Mouse (Mus musculus): ENCODE measurements around the gene Pde1c. TPM values are rescaled to one million over a fixed set of nuclear protein-coding genes. Genes with fewer than 3 reads are reported as not detected.

The Pde1c gene
- total RNA-seq, 2 experiments from 2014 or later: 3.1 to 6.3 TPM

DNA sequence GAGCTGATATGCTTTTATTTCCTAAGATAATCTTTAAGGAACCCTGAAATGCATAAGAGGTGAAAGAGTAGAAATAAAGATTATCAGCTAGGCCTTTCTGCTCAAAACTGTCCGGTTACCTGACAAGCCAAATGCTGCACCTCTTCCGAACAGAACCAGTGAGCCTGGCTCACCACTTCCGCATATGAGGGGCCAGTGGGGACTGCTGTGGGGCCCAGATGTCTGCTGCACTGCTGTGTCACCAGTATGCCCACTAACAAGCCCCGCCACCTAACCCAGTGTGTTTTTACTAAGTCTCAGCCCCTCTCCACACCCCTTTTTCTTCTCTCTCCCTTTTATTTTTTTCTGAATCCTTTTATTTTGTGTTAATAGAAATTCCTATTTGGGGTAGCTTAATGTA is 17.9 kb downstream of the Pde1c start:
- H3K27ac ChIP-seq: no peak overlapping the region
- intact Hi-C loops (cut with DNase I): no loop called here
- DNase-seq (ENCODE audit: extremely low spot score in 1 of 2, low spot score in 2 of 2): no peak
- no peak for TF ChIP-seq CTCF (IDR thresholded peaks at IDR 0.05)
- no peak overlapping the region for H3K4me3 ChIP-seq

DNA sequence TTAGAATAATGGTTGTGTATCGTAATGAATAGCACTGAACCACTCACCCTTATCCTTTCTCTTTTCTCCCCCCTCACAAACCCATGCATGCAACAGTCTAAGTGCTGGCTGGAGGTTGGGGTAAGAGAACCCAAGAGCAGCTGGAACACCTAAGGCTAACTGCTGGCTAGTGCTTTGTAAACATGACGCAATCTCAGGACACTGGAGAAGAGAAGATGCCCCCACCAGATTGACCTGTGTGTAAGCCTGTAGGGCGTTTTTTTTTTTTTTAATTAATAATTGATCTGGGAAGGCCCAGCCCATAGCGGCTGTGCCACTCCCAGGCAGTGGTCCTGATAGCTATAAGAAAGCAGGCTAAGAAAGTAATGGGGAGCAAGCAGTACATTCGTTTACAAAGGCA is 28.7 kb downstream of the Pde1c start:
- TF ChIP-seq CTCF (IDR thresholded peaks at IDR 0.05): no peak
- H3K27ac ChIP-seq: no peak overlapping the region
- DNase-seq (ENCODE audit: extremely low spot score in 1 of 2, low spot score in 2 of 2): no peak
- no peak overlapping the region for H3K4me3 ChIP-seq
- intact Hi-C loops (cut with DNase I): no loop called here

DNA sequence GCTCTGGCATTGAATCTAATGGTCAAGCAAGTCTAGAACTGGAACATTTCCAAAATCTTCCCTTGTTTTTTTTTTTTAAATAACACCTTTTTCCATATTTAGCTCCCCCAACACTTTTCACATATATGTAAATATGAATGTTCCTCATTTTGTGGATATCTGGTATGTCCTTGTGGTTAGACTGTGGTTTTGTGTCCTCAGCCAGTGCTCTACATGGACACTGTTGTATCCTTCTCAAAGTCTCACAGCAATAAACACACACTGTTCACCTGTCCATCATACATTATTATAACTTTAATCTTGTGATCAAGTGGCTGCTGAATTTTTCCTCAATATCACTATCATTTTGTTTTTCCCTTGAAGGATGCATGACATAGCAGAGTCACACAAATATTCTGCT is 34.2 kb downstream of the Pde1c start:
- no peak overlapping the region for H3K4me3 ChIP-seq
- TF ChIP-seq CTCF (IDR thresholded peaks at IDR 0.05): no peak
- intact Hi-C loops (cut with DNase I): no loop called here

DNA sequence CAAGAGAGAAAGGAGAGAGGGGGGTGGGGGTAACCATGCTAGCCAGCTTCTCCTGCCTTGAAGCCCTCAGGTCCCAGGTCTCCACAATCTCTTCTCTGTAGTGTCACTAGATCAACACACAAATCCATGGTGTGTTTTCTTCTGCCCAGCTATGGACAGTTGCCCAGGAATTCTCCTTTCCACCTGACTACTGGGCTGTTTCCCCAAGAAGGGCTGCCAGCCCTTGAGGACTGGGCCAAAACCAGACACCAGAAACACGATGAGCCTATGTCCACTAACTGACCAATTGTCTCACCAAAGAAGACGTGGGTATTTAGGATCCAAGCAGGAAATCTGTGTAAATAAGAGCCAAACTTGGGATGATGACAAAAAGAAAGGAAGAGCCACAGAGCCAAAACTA is 36.6 kb downstream of the Pde1c start:
- no peak for TF ChIP-seq CTCF (IDR thresholded peaks at IDR 0.05)
- H3K27ac ChIP-seq: no peak overlapping the region
- H3K4me3 ChIP-seq: no peak overlapping the region
- intact Hi-C loops (cut with DNase I): no loop called here
- DNase-seq (ENCODE audit: extremely low spot score in 1 of 2, low spot score in 2 of 2): no peak

More for the DNA sequence above, 34.2 kb downstream of the Pde1c start:
- DNase-seq (ENCODE audit: extremely low spot score in 1 of 2, low spot score in 2 of 2): no peak
- no peak overlapping the region for H3K27ac ChIP-seq

DNA sequence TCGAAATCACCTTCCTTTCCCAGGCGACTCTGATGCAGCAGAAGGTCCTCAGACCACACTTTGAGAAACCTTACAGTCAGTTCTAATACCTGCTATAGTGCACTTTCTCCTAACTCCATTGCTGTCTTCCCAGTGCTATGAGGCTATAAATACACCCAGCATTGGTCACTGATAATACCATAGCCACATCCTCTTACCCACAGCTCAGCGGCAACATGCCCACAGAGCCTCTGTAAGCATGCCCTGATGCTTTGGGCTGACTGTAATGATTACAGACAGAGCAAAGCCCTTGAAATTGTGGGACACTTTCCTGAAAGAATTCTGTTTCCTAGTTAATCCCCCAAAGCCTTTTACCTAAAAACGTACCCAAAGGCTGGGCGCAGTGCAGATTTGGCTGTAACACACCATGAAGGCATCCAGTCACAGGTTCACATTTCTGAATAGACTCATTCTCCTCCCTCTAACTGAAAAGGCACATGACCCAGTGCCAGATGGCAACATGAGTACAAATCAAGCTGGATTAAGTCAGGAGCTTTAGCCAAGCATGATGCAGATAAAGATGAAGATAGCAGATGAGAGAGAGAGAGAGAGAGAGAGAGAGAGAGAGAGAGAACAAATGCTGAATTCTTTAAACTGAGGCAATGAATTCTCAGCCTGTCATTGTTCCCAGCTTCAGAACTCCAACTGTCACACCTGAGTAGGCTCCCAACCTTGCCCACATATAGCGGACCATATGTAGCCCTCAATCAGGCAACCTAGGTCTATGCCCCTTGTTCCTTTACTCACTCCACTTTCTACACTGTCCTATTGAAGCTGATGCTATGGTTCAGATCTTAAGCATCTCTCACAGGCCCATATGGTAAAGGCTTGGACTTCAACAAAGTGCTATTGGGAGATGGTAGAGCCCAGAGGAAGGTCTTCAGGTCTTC is 44.7 kb downstream of the Pde1c start:
- intact Hi-C loops (cut with DNase I): no loop called here
- TF ChIP-seq CTCF (IDR thresholded peaks at IDR 0.05): no peak
- H3K27ac ChIP-seq: no peak overlapping the region

DNA sequence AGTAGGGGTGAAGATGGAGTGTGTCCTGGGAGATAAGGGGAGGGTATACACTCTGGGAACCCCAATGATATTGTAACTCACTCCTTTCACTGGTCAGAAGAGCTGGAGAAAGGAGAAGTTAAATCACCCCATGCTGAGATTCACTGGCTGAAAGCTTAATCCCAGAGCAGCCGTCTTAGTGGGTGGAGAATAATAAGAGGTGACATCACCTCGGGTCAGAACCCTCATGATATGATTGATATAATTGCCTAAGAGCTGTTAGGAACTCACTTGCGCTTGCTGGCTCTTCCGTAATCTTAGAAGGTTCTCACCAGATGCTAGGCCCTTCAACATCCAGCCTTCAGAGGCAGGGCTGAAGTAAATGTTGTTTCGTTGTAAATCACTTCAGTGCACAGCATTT is 79.7 kb downstream of the Pde1c start:
- intact Hi-C loops (cut with DNase I): no loop called here
- no peak for TF ChIP-seq CTCF (IDR thresholded peaks at IDR 0.05)

More for the DNA sequence above, 44.7 kb downstream of the Pde1c start:
- DNase-seq (ENCODE audit: extremely low spot score in 1 of 2, low spot score in 2 of 2): no peak
- no peak overlapping the region for H3K4me3 ChIP-seq

DNA sequence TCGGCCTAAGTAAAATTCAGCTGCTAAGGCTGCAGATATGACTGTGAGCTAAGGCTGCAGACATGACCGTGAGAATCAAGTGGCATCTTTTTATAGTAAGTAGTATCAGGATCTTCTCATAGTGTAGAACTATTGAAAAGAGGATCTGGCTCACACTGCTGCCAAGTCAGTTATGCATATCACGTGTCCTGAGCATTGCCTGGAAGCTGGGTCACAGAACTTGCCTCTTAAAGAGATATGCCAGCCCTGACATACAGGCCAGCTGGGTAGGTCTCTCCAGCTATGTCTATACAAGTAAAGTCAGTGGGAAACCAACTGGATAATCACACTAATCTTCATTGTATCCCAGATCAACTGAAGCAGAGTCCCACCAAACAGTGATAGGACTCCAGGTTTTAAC is 83.8 kb downstream of the Pde1c start:
- H3K27ac ChIP-seq: no peak overlapping the region
- H3K4me3 ChIP-seq: no peak overlapping the region
- no peak for DNase-seq (ENCODE audit: extremely low spot score in 1 of 2, low spot score in 2 of 2)
- no peak for TF ChIP-seq CTCF (IDR thresholded peaks at IDR 0.05)
- intact Hi-C loops (cut with DNase I): no loop called here

More for the DNA sequence above, 79.7 kb downstream of the Pde1c start:
- no peak for DNase-seq (ENCODE audit: extremely low spot score in 1 of 2, low spot score in 2 of 2)
- Histone ChIP-seq H3K4me3 (no peak overlapping the region), H3K27ac (no peak overlapping the region)

DNA sequence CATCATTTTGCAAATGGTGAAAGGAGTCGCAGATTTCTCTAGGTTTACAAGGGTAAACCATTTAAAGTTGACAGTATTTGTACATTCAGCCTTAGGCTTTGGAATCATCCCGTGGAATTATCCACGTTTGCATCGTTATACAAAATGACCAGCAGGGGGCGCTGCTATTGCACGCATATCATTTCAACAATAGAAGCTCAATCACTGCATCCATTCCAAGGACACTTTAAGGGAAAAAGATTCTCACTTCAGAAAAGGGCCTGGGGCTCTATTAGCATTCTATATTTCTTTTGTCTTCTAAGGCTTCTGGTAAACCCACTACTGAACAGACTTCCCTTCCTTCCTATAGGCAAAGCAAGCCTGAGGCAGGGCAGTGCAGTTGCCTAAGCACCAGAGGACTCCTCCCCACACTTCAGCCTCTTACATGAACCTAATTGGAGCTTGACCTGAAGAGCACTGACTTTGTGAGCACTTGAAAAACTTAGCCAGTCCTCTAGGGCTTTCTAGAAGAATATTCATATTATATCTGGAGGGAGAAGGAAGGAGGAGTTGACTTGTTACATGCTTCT is 87.9 kb downstream of the Pde1c start:
- DNase-seq (ENCODE audit: extremely low spot score in 1 of 2, low spot score in 2 of 2): peak; percentile 61 to 64
- Histone ChIP-seq H3K27ac (no peak overlapping the region), H3K4me3 (no peak overlapping the region)
- intact Hi-C loops (cut with DNase I): loop anchor here (1.0 kb wide), 2 partner anchors 127 to 210 kb away; no protein-coding TSS in a partner anchor
- TF ChIP-seq CTCF (IDR thresholded peaks at IDR 0.05): peak; percentile 88

DNA sequence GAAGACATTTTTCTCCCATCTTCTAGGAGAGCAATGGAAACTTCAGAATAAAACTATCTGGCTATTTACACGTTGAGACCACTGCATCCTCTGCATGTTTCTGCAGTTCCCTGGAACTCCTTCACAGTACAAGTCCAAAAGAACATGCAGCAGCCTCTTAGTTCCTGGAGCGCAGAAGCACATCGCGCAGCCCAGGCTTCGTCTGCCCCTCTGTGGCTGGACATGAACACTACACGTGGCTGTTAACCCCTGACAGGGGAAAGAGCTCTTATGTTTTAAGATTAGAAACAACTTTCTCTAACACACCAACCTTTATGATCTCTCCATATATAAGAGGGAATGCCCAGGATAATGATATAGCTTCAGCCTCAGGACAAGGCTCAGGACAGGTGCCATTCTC is 92.3 kb downstream of the Pde1c start:
- Histone ChIP-seq H3K27ac (no peak overlapping the region), H3K4me3 (no peak overlapping the region)
- DNase-seq (ENCODE audit: extremely low spot score in 1 of 2, low spot score in 2 of 2): peak; percentile 18 to 49
- intact Hi-C loops (cut with DNase I): loop anchor here (1.0 kb wide), 1 partner anchor 410 kb away; no protein-coding TSS in a partner anchor
- peak; percentile 76 for TF ChIP-seq CTCF (IDR thresholded peaks at IDR 0.05)

DNA sequence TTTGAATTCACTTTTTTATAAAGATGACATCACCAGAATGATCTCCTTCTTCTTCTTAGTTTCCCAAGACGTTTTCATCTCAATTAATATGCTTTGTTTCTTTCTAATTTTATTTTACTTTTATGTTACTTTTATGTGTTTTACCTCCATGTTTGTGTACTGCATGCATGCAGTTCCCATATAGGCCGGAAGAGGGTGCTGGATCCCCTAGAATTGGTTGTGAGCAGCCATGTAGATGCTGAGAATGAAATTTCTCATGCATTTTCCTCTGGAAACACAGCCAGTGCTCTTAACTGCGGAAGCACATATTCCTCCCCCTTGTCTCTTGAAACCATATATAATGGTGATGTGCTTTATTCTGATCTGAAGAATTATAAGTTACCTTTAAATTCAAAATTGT is 110.8 kb downstream of the Pde1c start:
- no peak for DNase-seq (ENCODE audit: extremely low spot score in 1 of 2, low spot score in 2 of 2)
- intact Hi-C loops (cut with DNase I): no loop called here
- TF ChIP-seq CTCF (IDR thresholded peaks at IDR 0.05): peak; percentile 35
- H3K4me3 ChIP-seq: no peak overlapping the region
- no peak overlapping the region for H3K27ac ChIP-seq

DNA sequence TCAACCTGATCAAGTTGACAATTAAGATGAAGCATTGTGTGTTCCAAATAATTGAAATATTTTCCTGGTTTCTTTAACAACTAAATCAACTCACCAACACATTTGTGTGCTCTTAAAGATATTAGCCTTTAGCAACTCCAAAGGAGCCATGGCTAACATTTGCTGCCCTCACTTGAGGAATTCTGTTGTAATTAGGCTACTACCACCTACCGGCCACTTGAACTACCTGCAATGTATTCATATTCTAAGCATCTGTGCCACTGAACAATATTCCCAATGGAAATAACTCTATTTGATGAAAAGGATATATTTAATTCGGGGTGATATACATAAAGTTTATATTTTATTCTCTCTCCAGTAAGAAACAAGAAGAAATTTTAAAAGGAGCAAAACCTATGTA is 121.0 kb downstream of the Pde1c start:
- peak; percentile 58 for TF ChIP-seq CTCF (IDR thresholded peaks at IDR 0.05)
- intact Hi-C loops (cut with DNase I): loop anchor here (10.0 kb wide), 1 partner anchor 383 kb away; no protein-coding TSS in a partner anchor
- no peak overlapping the region for H3K27ac ChIP-seq
- no peak for DNase-seq (ENCODE audit: extremely low spot score in 1 of 2, low spot score in 2 of 2)
- no peak overlapping the region for H3K4me3 ChIP-seq

DNA sequence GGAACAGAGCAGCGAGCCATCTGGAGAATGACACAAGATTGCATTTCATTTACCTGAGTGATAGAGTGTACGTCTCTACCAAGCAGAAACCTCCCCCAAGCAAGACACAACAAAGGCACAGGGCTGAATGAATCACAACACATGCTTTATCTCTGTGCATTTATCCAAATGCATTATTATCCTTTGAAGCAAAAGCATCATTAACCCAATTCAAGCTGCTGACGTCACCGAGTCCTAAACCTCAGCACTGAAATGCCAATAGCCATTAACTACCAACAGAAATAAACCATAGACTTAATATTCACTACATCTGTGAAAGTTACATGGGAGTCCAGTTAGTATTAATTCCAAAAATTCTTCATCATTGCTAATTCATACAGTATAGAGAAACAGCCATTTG is 127.4 kb downstream of the Pde1c start:
- intact Hi-C loops (cut with DNase I): loop anchor here (10.0 kb wide), 1 partner anchor 377 kb away; no protein-coding TSS in a partner anchor
- H3K4me3 ChIP-seq: no peak overlapping the region

More for the DNA sequence above, 127.4 kb downstream of the Pde1c start:
- DNase-seq (ENCODE audit: extremely low spot score in 1 of 2, low spot score in 2 of 2): no peak
- H3K27ac ChIP-seq: no peak overlapping the region
- TF ChIP-seq CTCF (IDR thresholded peaks at IDR 0.05): no peak

Data from left cerebral cortex, adult 2 months (tissue).